Mouse (Mus musculus): ENCODE data around the gene Swap70. TPM values are rescaled to one million over a fixed set of nuclear protein-coding genes. Genes with fewer than 3 reads are reported as not detected.
"Not testable (repeated sequence)": the region's sequence is repeated elsewhere in the genome, so short reads cannot be mapped to it uniquely, and the experiment has no call there.

Gene Swap70
- polyA plus RNA-seq, 1 experiment from 2014 or later: 32.0 TPM

DNA sequence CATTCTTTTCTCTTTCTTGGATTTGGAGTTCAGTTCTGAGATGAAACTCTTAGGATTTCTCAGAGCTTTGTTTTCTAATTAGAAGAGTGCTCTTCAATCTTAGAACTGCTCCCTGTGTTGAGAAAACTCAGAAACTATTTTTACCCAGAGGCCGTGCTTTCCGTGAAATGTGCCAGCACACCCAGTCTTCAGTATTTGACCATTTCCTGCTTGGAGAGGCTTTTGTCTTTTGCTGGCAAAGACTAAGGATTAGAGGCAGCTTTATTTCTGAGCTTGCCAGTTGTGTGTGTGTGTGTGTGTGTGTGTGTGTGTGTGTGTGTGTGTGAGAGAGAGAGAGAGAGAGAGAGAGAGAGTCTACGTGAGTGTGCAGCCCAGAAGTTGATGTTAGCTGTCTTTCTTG is 6.6 kb upstream of the Swap70 start:
- Histone ChIP-seq H3K36me3 (replicated peaks) (no peaks in the 10 kb centered on the region), H3K9me3 (no peaks in the 10 kb centered on the region), H3K27me3 (ENCODE audit: poor library complexity, severe bottlenecking) (no peaks in the 10 kb centered on the region), H3K4me1 (no peaks in the 10 kb centered on the region), H3K4me3 (no peak overlapping the region), H3K27ac (no peak overlapping the region)
- 75% methylated on average over 3 of the region's 3 CpGs for WGBS
- no peak for DNase-seq (ENCODE audit: extremely low spot score, low spot score)

GRCm38 (mm10) chr7:110221051-110221585 is 393 bp upstream of the Swap70 start:
- no peak for DNase-seq (ENCODE audit: extremely low spot score, low spot score)

GRCm38 (mm10) chr7:110222583-110223182 is 1.2 kb downstream of the Swap70 start:
- no peaks in the 10 kb centered on the region for H3K9me3 ChIP-seq
- H3K4me3 ChIP-seq: peak overlapping the region; percentile 88
- H3K27ac ChIP-seq: peak overlapping the region; percentile 97
- H3K27me3 ChIP-seq (ENCODE audit: poor library complexity, severe bottlenecking): no peaks in the 10 kb centered on the region
- peaks cover 25% of the 10 kb centered on the region for H3K4me1 ChIP-seq
- DNase-seq (ENCODE audit: extremely low spot score, low spot score): peak; percentile 19
- 25% methylated on average over 12 of the region's 12 CpGs for WGBS
- peaks cover 20% of the 10 kb centered on the region for H3K36me3 ChIP-seq (replicated peaks)

More at GRCm38 (mm10) chr7:110221051-110221585, 393 bp upstream of the Swap70 start:
- H3K27me3 ChIP-seq (ENCODE audit: poor library complexity, severe bottlenecking): no peaks in the 10 kb centered on the region
- H3K36me3 ChIP-seq (replicated peaks): peaks cover 9% of the 10 kb centered on the region
- WGBS: 18% methylated on average over 8 of the region's 8 CpGs
- H3K4me1 ChIP-seq: peaks cover 25% of the 10 kb centered on the region
- H3K4me3 ChIP-seq: peak overlapping the region; percentile 88
- no peaks in the 10 kb centered on the region for H3K9me3 ChIP-seq
- H3K27ac ChIP-seq: peak overlapping the region; percentile 97

- H3K4me1 ChIP-seq: peaks cover 25% of the 10 kb centered on the region
- 88% methylated on average over 2 of the region's 2 CpGs for WGBS
- peak overlapping the region; percentile 88; the same call in 1 of the 2 replicates for H3K4me3 ChIP-seq
- H3K9me3 ChIP-seq: no peaks in the 10 kb centered on the region
- no peak for DNase-seq (ENCODE audit: extremely low spot score, low spot score)
- H3K36me3 ChIP-seq (replicated peaks): peaks cover 25% of the 10 kb centered on the region
- no peaks in the 10 kb centered on the region for H3K27me3 ChIP-seq (ENCODE audit: poor library complexity, severe bottlenecking)
- no peak overlapping the region for H3K27ac ChIP-seq
Measured at GRCm38 (mm10) chr7:110223727-110224510, 2.4 kb downstream of the Swap70 start.

- Histone ChIP-seq H3K36me3 (replicated peaks) (peaks cover 28% of the 10 kb centered on the region), H3K4me3 (no peak overlapping the region), H3K9me3 (no peaks in the 10 kb centered on the region), H3K27me3 (ENCODE audit: poor library complexity, severe bottlenecking) (no peaks in the 10 kb centered on the region), H3K27ac (no peak overlapping the region), H3K4me1 (peaks cover 19% of the 10 kb centered on the region)
- no peak for DNase-seq (ENCODE audit: extremely low spot score, low spot score)
- WGBS: 95% methylated on average over 5 of the region's 5 CpGs
Measured at GRCm38 (mm10) chr7:110226484-110226883, 5.0 kb downstream of the Swap70 start.

DNA sequence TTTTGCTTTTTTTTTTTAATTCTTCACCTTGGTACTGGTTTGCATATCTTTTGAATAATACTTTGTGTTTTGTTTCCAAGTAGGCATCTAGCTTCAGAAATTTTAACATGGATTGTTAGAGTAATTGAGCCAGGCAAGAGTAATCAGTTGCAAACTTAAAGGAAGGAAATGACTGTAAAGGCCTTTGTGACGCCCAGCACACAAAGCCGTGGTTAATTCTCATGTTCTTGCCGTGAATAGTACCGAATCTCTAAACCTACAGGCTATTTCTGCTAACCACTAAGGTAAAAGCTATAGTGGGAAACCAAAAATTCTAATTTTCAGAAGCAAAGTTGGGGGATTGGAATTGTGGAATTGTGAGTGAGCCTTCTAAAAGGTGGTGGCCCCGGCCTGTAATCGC is 8.5 kb downstream of the Swap70 start:
- H3K9me3 ChIP-seq: no peaks in the 10 kb centered on the region
- H3K27me3 ChIP-seq (ENCODE audit: poor library complexity, severe bottlenecking): no peaks in the 10 kb centered on the region
- peaks cover 42% of the 10 kb centered on the region for H3K36me3 ChIP-seq (replicated peaks)
- WGBS: 84% methylated on average over 6 of the region's 6 CpGs
- H3K27ac ChIP-seq: no peak overlapping the region
- H3K4me1 ChIP-seq: no peaks in the 10 kb centered on the region
- no peak overlapping the region for H3K4me3 ChIP-seq
- no peak for DNase-seq (ENCODE audit: extremely low spot score, low spot score)

DNA sequence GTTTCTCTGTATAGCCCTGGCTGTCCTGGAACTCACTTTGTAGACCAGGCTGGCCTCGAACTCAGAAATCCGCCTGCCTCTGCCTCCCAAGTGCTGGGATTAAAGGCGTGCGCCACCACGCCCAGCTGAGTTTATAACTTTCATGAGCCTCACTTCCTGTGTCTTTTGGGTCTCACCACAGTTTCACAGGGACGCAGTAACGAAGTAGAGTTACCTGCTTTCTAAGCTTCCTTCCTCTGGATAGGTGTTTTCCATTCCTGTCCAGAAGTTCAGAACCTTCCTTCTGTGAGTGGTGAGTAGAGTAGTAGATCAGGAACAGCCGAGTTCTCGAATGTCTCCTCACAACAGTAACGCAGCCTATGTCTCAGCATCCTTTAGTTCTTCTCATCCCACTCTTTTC is 9.6 kb downstream of the Swap70 start:
- WGBS: 97% methylated on average over 10 of the region's 10 CpGs
- not testable (repeated sequence) for H3K27me3 ChIP-seq (ENCODE audit: poor library complexity, severe bottlenecking); H3K4me1 ChIP-seq; H3K27ac ChIP-seq; DNase-seq (ENCODE audit: extremely low spot score, low spot score); H3K4me3 ChIP-seq; H3K9me3 ChIP-seq
- peaks cover 33% of the 10 kb centered on the region for H3K36me3 ChIP-seq (replicated peaks)

GRCm38 (mm10) chr7:110236085-110236484 is 14.6 kb downstream of the Swap70 start:
- H3K9me3 ChIP-seq: no peaks in the 10 kb centered on the region
- H3K4me3 ChIP-seq: no peak overlapping the region
- peaks cover 17% of the 10 kb centered on the region; the same call in 1 of the 2 replicates for H3K36me3 ChIP-seq (replicated peaks)
- 83% methylated on average over 4 of the region's 4 CpGs for WGBS
- DNase-seq (ENCODE audit: extremely low spot score, low spot score): no peak
- H3K4me1 ChIP-seq: peaks cover 28% of the 10 kb centered on the region
- no peaks in the 10 kb centered on the region for H3K27me3 ChIP-seq (ENCODE audit: poor library complexity, severe bottlenecking)
- no peak overlapping the region for H3K27ac ChIP-seq

DNA sequence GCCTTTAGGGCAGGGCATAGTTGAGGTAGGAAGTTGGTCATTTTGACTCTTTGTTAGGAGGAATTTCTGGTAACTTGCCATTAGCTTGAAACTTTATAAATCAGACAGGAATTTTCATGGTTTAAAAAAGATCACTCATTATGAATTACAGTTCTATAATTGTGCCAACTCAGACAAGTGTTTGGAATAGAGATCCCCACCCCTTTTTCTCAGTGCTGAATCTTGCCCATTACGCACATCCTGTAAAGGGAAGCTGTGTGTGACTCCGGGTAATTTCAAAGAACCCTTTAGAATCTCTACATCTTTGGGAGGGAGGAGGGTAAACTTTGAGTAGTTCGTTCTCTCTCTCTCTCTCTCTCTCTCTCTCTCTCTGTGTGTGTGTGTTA is 15.9 kb downstream of the Swap70 start:
- H3K27me3 ChIP-seq (ENCODE audit: poor library complexity, severe bottlenecking): no peaks in the 10 kb centered on the region
- H3K27ac ChIP-seq: peak overlapping the region; percentile 32; the same call in 1 of the 2 replicates
- no peaks in the 10 kb centered on the region for H3K9me3 ChIP-seq
- H3K4me1 ChIP-seq: peaks cover 28% of the 10 kb centered on the region
- H3K4me3 ChIP-seq: no peak overlapping the region
- DNase-seq (ENCODE audit: extremely low spot score, low spot score): no peak
- 0 out of 2 replicates have a peak, but pooled peaks cover 7% of the 10 kb centered on the region for H3K36me3 ChIP-seq (replicated peaks)
- 50% methylated on average over 3 of the region's 3 CpGs for WGBS

GRCm38 (mm10) chr7:110237837-110238451 is 16.4 kb downstream of the Swap70 start:
- DNase-seq (ENCODE audit: extremely low spot score, low spot score): no peak
- Histone ChIP-seq H3K9me3 (no peaks in the 10 kb centered on the region), H3K36me3 (replicated peaks) (0 out of 2 replicates have a peak, but pooled peaks cover 7% of the 10 kb centered on the region), H3K27ac (peak overlapping the region; percentile 32; the same call in 1 of the 2 replicates), H3K27me3 (ENCODE audit: poor library complexity, severe bottlenecking) (no peaks in the 10 kb centered on the region), H3K4me1 (peaks cover 28% of the 10 kb centered on the region), H3K4me3 (no peak overlapping the region)
- WGBS: 42% methylated on average over 2 of the region's 2 CpGs

- H3K36me3 ChIP-seq (replicated peaks): peaks cover 11% of the 10 kb centered on the region
- H3K9me3 ChIP-seq: no peaks in the 10 kb centered on the region
- H3K27ac ChIP-seq: no peak overlapping the region
- no peaks in the 10 kb centered on the region for H3K27me3 ChIP-seq (ENCODE audit: poor library complexity, severe bottlenecking)
- DNase-seq (ENCODE audit: extremely low spot score, low spot score): no peak
- peaks cover 28% of the 10 kb centered on the region for H3K4me1 ChIP-seq
- H3K4me3 ChIP-seq: no peak overlapping the region
- WGBS: 92% methylated on average over 4 of the region's 4 CpGs
Measured at GRCm38 (mm10) chr7:110239590-110239989, 18.1 kb downstream of the Swap70 start.

DNA sequence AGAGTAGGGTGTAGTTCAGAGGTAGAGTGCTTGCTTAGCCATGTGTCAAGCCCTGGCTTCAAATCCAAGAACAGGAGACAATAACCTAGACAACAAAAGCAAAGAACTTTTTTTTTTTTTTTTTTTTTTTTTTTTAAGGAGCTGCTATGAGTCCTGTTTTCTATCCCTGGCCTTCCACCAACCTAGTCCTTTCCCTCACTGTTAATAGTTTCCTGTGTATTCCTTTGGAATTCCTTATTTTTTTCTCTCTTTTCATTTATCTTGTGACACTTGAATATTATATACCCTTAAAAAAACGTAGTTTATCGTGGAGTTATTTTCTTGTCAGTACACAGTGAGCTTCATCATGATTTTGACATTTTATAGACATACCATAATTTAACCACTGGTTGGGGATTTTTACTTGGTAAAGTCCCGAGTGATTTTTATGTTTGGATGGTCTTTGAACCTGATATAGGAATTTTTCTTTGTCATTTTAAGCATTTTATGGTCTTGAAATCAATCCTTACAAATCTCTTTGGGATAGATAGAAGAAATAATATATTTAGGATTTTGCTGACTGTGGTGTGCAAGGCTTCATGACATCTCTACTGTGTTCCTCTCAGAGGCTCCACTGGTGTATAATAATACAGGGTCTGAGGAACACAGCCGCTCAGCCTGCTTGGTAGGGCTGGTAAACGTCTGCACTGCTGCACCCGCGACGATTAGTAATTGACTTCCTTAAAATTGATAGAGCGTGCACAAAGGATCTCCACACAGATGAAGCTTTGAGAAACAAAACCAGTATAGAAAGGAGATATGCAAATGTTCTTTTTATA is 20.2 kb downstream of the Swap70 start:
- Histone ChIP-seq H3K36me3 (replicated peaks) (peaks cover 26% of the 10 kb centered on the region), H3K4me3 (no peak overlapping the region), H3K9me3 (no peaks in the 10 kb centered on the region), H3K4me1 (peaks cover 23% of the 10 kb centered on the region), H3K27ac (no peak overlapping the region), H3K27me3 (ENCODE audit: poor library complexity, severe bottlenecking) (no peaks in the 10 kb centered on the region)
- 90% methylated on average over 9 of the region's 9 CpGs for WGBS
- no peak for DNase-seq (ENCODE audit: extremely low spot score, low spot score)
